Mouse (Mus musculus) liver, embryonic 16.5 days (tissue): Measurements from ENCODE around the gene Slc16a10. TPM values are rescaled to one million over a fixed set of nuclear protein-coding genes. Genes with fewer than 3 reads are reported as not detected.

Source experiments
- ATAC-seq: fragments of 200-750 bp; cut with Nextera tagmentation; 2 replicates; pipeline ENCODE4 v1.8.0; 2017; ENCODE audit warnings: low read depth, mild to moderate bottlenecking, moderate number of reproducible peaks, moderate library complexity
- H3K27ac ChIP-seq: fragments of 300-500 bp; sonication (generic); 2 replicates; pipeline ENCODE4 v1.5.1; 2014; ENCODE audit warnings: mild to moderate bottlenecking, low read length
- H3K27me3 ChIP-seq: fragments of 300-500 bp; sonication (generic); 2 replicates; pipeline ENCODE4 v1.6.1; 2014; ENCODE audit warnings: low read depth, low read length, mixed read lengths; ENCODE audit not compliant: control insufficient read depth, insufficient read depth
- H3K36me3 ChIP-seq: fragments of 300-500 bp; sonication (generic); 2 replicates; pipeline ENCODE4 v1.6.1; 2014; ENCODE audit warnings: mild to moderate bottlenecking; ENCODE audit not compliant: control insufficient read depth, insufficient read depth
- H3K4me1 ChIP-seq: fragments of 300-500 bp; sonication (generic); 2 replicates; pipeline ENCODE4 v1.6.1; 2014; ENCODE audit warnings: low read depth, low read length, mixed read lengths; ENCODE audit not compliant: control insufficient read depth
- H3K4me2 ChIP-seq: fragments of 300-500 bp; sonication (generic); 2 replicates; pipeline ENCODE4 v1.6.1; 2014; ENCODE audit warnings: low read depth, low read length, mixed read lengths
- H3K4me3 ChIP-seq: fragments of 300-500 bp; sonication (generic); 2 replicates; pipeline ENCODE4 v1.5.1; 2014; ENCODE audit warnings: low read depth, mild to moderate bottlenecking, low read length
- H3K9ac ChIP-seq: fragments of 300-500 bp; sonication (generic); 2 replicates; pipeline ENCODE4 v1.6.1; 2014; ENCODE audit warnings: low read depth, low read length
- H3K9me3 ChIP-seq: fragments of 300-500 bp; sonication (generic); replicated peaks from 2 replicates; pipeline ENCODE4 v1.6.1; 2016; ENCODE audit warnings: low read length; ENCODE audit not compliant: control insufficient read depth
- WGBS: fragments of 180-500 bp; shearing (Covaris S2); extraction: QIAGEN DNeasy Blood & Tissue Kit; methylation state at CpG from one replicate; pipeline ENCODE4 v1.1.7; 2014; ENCODE audit not compliant: insufficient replicate concordance; 5-methylcytosine and 5-hydroxymethylcytosine counted together
- polyA plus RNA-seq: library from polyadenylated mRNA; unstranded; fragments of >200 nt; fragmentation: Nextera tagmentation; extraction: Ambion mirVana; gene quantifications from 2 replicates; pipeline ENCODE4 v1.2.1, GENCODE M21; 2015

Slc16a10 gene
- 73.1 and 75.2 TPM in 2 replicates for polyA plus RNA-seq

GRCm38 (mm10) chr10:40141864-40142523 lies at the start of gene Slc16a10:
Gene Slc16a10 (minus strand): TSS chr10:40142258.
- H3K9ac ChIP-seq = peak within 1 kb of the TSS; percentile 98
- ATAC-seq = peak; percentile 97
- H3K4me1 ChIP-seq = peaks cover 49% of the 10 kb centered on the region
- peak within 1 kb of the TSS; percentile 93 for H3K27ac ChIP-seq
- peak within 1 kb of the TSS; percentile 79 for H3K4me3 ChIP-seq
- H3K36me3 ChIP-seq = peaks cover 5% of the 10 kb centered on the region; the same call in 1 of the 2 replicates
- WGBS = under 1% methylated on average over 74 of the region's 76 CpGs
- H3K27me3 ChIP-seq = no peaks in the 10 kb centered on the region
- no peaks in the 10 kb centered on the region for H3K9me3 ChIP-seq
- H3K4me2 ChIP-seq = peak within 1 kb of the TSS; percentile 70

GRCm38 (mm10) chr10:40191338-40191979 lies 49.4 kb upstream of the Slc16a10 start:
- ATAC-seq = no peak
- Histone ChIP-seq H3K4me3 (peak overlapping the region; percentile 27), H3K4me2 (peak overlapping the region; percentile 38), H3K9ac (no peak overlapping the region), H3K27me3 (peaks cover 8% of the 10 kb centered on the region), H3K4me1 (peaks cover 7% of the 10 kb centered on the region), H3K36me3 (no peaks in the 10 kb centered on the region), H3K9me3 (no peaks in the 10 kb centered on the region), H3K27ac (no peak overlapping the region)
- WGBS = 18% methylated on average over 22 of the region's 22 CpGs

- Histone ChIP-seq H3K4me3 (peak overlapping the region; percentile 27), H3K9ac (no peak overlapping the region), H3K27ac (no peak overlapping the region), H3K36me3 (no peaks in the 10 kb centered on the region), H3K4me1 (peaks cover 7% of the 10 kb centered on the region), H3K27me3 (peaks cover 8% of the 10 kb centered on the region), H3K4me2 (peak overlapping the region; percentile 38), H3K9me3 (no peaks in the 10 kb centered on the region)
- 41% methylated on average over 8 of the region's 8 CpGs for WGBS
- no peak for ATAC-seq
These were observed 48.8 kb upstream of the Slc16a10 start for GRCm38 (mm10) chr10:40190871-40191270.

- H3K36me3 ChIP-seq = no peaks in the 10 kb centered on the region
- H3K4me1 ChIP-seq = peaks cover 7% of the 10 kb centered on the region
- H3K27me3 ChIP-seq = peaks cover 8% of the 10 kb centered on the region
- no peak overlapping the region for H3K27ac ChIP-seq
- no peak for ATAC-seq
- no peak overlapping the region for H3K4me3 ChIP-seq
- 18% methylated on average over 2 of the region's 2 CpGs for WGBS
- H3K4me2 ChIP-seq = no peak overlapping the region
- H3K9ac ChIP-seq = no peak overlapping the region
- no peaks in the 10 kb centered on the region for H3K9me3 ChIP-seq
These were observed 47.6 kb upstream of the Slc16a10 start for GRCm38 (mm10) chr10:40189689-40190088.

- 64% methylated on average over 3 of the region's 3 CpGs for WGBS
- peaks cover 8% of the 10 kb centered on the region for H3K27me3 ChIP-seq
- no peak for ATAC-seq
These were observed 46.8 kb upstream of the Slc16a10 start for GRCm38 (mm10) chr10:40188831-40189230.

GRCm38 (mm10) chr10:40185956-40186355 lies 43.9 kb upstream of the Slc16a10 start:
- no peaks in the 10 kb centered on the region for H3K9me3 ChIP-seq
- no peak overlapping the region for H3K9ac ChIP-seq
- H3K27me3 ChIP-seq = peaks cover 3% of the 10 kb centered on the region

More at GRCm38 (mm10) chr10:40188831-40189230, 46.8 kb upstream of the Slc16a10 start:
- Histone ChIP-seq H3K4me2 (no peak overlapping the region), H3K4me1 (peaks cover 7% of the 10 kb centered on the region), H3K27ac (no peak overlapping the region), H3K9ac (no peak overlapping the region), H3K36me3 (no peaks in the 10 kb centered on the region), H3K9me3 (no peaks in the 10 kb centered on the region), H3K4me3 (no peak overlapping the region)

GRCm38 (mm10) chr10:40180011-40180410 lies 38.0 kb upstream of the Slc16a10 start:
- Histone ChIP-seq H3K4me3 (no peak overlapping the region), H3K9me3 (no peaks in the 10 kb centered on the region), H3K36me3 (no peaks in the 10 kb centered on the region), H3K4me1 (no peaks in the 10 kb centered on the region; the same call in 1 of the 2 replicates), H3K27me3 (no peaks in the 10 kb centered on the region), H3K9ac (no peak overlapping the region), H3K27ac (no peak overlapping the region), H3K4me2 (no peak overlapping the region)
- WGBS = 53% methylated on average over 2 of the region's 2 CpGs
- ATAC-seq = no peak

More at GRCm38 (mm10) chr10:40185956-40186355, 43.9 kb upstream of the Slc16a10 start:
- Histone ChIP-seq H3K27ac (no peak overlapping the region), H3K36me3 (no peaks in the 10 kb centered on the region), H3K4me3 (no peak overlapping the region), H3K4me2 (no peak overlapping the region), H3K4me1 (no peaks in the 10 kb centered on the region; the same call in 1 of the 2 replicates)
- ATAC-seq = no peak

GRCm38 (mm10) chr10:40179142-40179541 lies 37.1 kb upstream of the Slc16a10 start:
- Histone ChIP-seq H3K9me3 (no peaks in the 10 kb centered on the region), H3K4me2 (no peak overlapping the region), H3K36me3 (no peaks in the 10 kb centered on the region), H3K27me3 (no peaks in the 10 kb centered on the region), H3K27ac (no peak overlapping the region), H3K4me1 (no peaks in the 10 kb centered on the region; the same call in 1 of the 2 replicates), H3K4me3 (no peak overlapping the region), H3K9ac (no peak overlapping the region)
- no peak for ATAC-seq
- WGBS = 85% methylated on average over 5 of the region's 5 CpGs

GRCm38 (mm10) chr10:40177323-40177962 lies 35.4 kb upstream of the Slc16a10 start:
- H3K4me3 ChIP-seq = no peak overlapping the region
- no peaks in the 10 kb centered on the region for H3K9me3 ChIP-seq
- H3K4me2 ChIP-seq = no peak overlapping the region
- H3K36me3 ChIP-seq = no peaks in the 10 kb centered on the region
- 33% methylated on average over 6 of the region's 6 CpGs for WGBS
- H3K4me1 ChIP-seq = no peaks in the 10 kb centered on the region; the same call in 1 of the 2 replicates
- ATAC-seq = peak; percentile 77
- no peak overlapping the region for H3K9ac ChIP-seq
- no peaks in the 10 kb centered on the region for H3K27me3 ChIP-seq
- H3K27ac ChIP-seq = no peak overlapping the region
